Mouse (Mus musculus): ENCODE results near the gene Ttf2. TPM values are rescaled to one million over a fixed set of nuclear protein-coding genes. Genes with fewer than 3 reads are reported as not detected.

Gene Ttf2
- polyA plus RNA-seq, 1 experiment, result 3.2 TPM

- TF ChIP-seq CTCF (conservative IDR thresholded peaks at IDR 0.05; ENCODE audit: insufficient read depth, insufficient read length, low read depth, low read length), result no peak
- no peak for TF ChIP-seq POLR2A (IDR thresholded peaks at IDR 0.05; ENCODE audit: low read depth, low read length)
- no peaks in the 10 kb centered on the region for H3K36me3 ChIP-seq (ENCODE audit: control insufficient read depth, insufficient read depth, low read length)
- no peaks in the 10 kb centered on the region for H3K27me3 ChIP-seq (replicated peaks; ENCODE audit: control insufficient read depth, insufficient read depth, low read length)
- 56% methylated on average over 10 of the region's 10 CpGs for WGBS
- H3K4me1 ChIP-seq (ENCODE audit: control insufficient read depth, insufficient read depth, low read length), result no peaks in the 10 kb centered on the region
- no peak for DNase-seq
- no peak overlapping the region for H3K4me3 ChIP-seq (ENCODE audit: insufficient read depth, low read depth, low read length)
- H3K27ac ChIP-seq (ENCODE audit: insufficient read depth, low read depth, low read length), result no peak overlapping the region
Observed at GRCm38 (mm10) chr3:101012131-101012571, 42.7 kb upstream of the Ttf2 start.

- no peak for DNase-seq
- Histone ChIP-seq H3K4me1 (ENCODE audit: control insufficient read depth, insufficient read depth, low read length) (no peaks in the 10 kb centered on the region), H3K27ac (ENCODE audit: insufficient read depth, low read depth, low read length) (no peak overlapping the region), H3K4me3 (ENCODE audit: insufficient read depth, low read depth, low read length) (no peak overlapping the region), H3K27me3 (replicated peaks; ENCODE audit: control insufficient read depth, insufficient read depth, low read length) (no peaks in the 10 kb centered on the region), H3K36me3 (ENCODE audit: control insufficient read depth, insufficient read depth, low read length) (no peaks in the 10 kb centered on the region)
- 61% methylated on average over 5 of the region's 5 CpGs for WGBS
- TF ChIP-seq CTCF (conservative IDR thresholded peaks at IDR 0.05; ENCODE audit: insufficient read depth, insufficient read length, low read depth, low read length) (no peak), POLR2A (IDR thresholded peaks at IDR 0.05; ENCODE audit: low read depth, low read length) (no peak)
Observed at GRCm38 (mm10) chr3:101011203-101011600, 41.7 kb upstream of the Ttf2 start.

- TF ChIP-seq CTCF (conservative IDR thresholded peaks at IDR 0.05; ENCODE audit: insufficient read depth, insufficient read length, low read depth, low read length) (no peak), POLR2A (IDR thresholded peaks at IDR 0.05; ENCODE audit: low read depth, low read length) (no peak)
- WGBS, result 88% methylated on average over 4 of the region's 4 CpGs
- no peaks in the 10 kb centered on the region for H3K27me3 ChIP-seq (replicated peaks; ENCODE audit: control insufficient read depth, insufficient read depth, low read length)
- no peak overlapping the region for H3K4me3 ChIP-seq (ENCODE audit: insufficient read depth, low read depth, low read length)
- no peaks in the 10 kb centered on the region for H3K36me3 ChIP-seq (ENCODE audit: control insufficient read depth, insufficient read depth, low read length)
- H3K4me1 ChIP-seq (ENCODE audit: control insufficient read depth, insufficient read depth, low read length), result no peaks in the 10 kb centered on the region
- H3K27ac ChIP-seq (ENCODE audit: insufficient read depth, low read depth, low read length), result no peak overlapping the region
- peak; percentile 14 for DNase-seq
Observed at GRCm38 (mm10) chr3:101010589-101011202, 41.2 kb upstream of the Ttf2 start.

DNA sequence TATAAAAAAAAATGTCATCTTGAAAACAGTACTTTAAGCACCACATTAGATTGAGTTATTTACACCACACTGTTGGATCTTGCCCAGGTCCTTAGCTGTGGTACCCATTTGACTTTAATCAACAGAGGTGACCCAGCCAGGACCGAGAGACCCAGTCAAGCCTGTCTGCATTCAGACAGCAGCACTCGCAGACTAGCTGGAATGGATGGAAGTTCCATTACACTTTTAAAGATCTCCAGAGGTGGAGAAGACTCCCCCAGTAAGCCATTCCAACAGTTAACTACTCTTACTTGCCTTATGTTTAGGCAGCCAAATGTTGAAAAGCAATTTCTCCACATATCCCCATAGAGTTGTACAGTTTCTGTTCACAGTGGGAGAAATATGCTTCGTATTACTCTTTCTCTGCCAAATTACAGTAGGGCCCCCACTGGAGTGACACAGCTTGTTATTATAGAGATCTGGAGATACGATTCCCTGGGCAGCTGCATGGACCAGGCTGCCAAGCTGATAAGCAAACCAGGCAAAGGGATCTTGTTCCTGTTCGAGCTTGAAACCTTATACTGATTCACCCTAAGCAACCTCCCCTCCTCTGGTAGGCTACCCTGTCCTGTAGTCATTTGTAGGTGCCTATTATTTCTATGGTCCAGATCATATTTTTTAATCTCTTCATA lies 37.8 kb upstream of the Ttf2 start:
- Histone ChIP-seq H3K27ac (ENCODE audit: insufficient read depth, low read depth, low read length) (no peak overlapping the region), H3K27me3 (replicated peaks; ENCODE audit: control insufficient read depth, insufficient read depth, low read length) (no peaks in the 10 kb centered on the region), H3K4me1 (ENCODE audit: control insufficient read depth, insufficient read depth, low read length) (no peaks in the 10 kb centered on the region), H3K36me3 (ENCODE audit: control insufficient read depth, insufficient read depth, low read length) (no peaks in the 10 kb centered on the region), H3K4me3 (ENCODE audit: insufficient read depth, low read depth, low read length) (no peak overlapping the region)
- 56% methylated on average over 5 of the region's 5 CpGs for WGBS
- DNase-seq, result no peak
- TF ChIP-seq CTCF (conservative IDR thresholded peaks at IDR 0.05; ENCODE audit: insufficient read depth, insufficient read length, low read depth, low read length), result no peak
- no peak for TF ChIP-seq POLR2A (IDR thresholded peaks at IDR 0.05; ENCODE audit: low read depth, low read length)

DNA sequence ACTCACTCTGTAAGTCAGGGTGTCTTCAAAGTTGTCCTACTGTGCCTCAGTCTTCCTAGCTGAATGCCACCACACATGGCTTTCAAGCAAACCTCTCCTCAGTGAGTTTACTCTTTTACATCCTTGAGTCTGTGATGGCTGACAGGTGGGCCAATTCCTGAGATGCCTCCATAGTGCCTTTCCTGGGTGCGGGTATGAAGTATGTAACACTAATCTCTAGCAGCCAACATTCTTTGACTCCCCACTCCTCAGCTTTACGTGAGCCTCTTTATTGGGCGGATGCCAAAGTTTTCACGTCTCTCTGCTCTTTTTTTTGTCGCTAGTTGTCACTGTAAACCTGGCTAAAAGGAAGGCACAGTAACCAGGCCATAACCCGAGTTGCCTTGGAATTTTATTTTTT lies 35.9 kb upstream of the Ttf2 start:
- no peaks in the 10 kb centered on the region for H3K4me1 ChIP-seq (ENCODE audit: control insufficient read depth, insufficient read depth, low read length)
- no peaks in the 10 kb centered on the region for H3K27me3 ChIP-seq (replicated peaks; ENCODE audit: control insufficient read depth, insufficient read depth, low read length)
- H3K27ac ChIP-seq (ENCODE audit: insufficient read depth, low read depth, low read length), result no peak overlapping the region
- WGBS, result 83% methylated on average over 6 of the region's 6 CpGs
- no peak for TF ChIP-seq POLR2A (IDR thresholded peaks at IDR 0.05; ENCODE audit: low read depth, low read length)
- no peak for TF ChIP-seq CTCF (conservative IDR thresholded peaks at IDR 0.05; ENCODE audit: insufficient read depth, insufficient read length, low read depth, low read length)
- DNase-seq, result no peak
- H3K36me3 ChIP-seq (ENCODE audit: control insufficient read depth, insufficient read depth, low read length), result no peaks in the 10 kb centered on the region
- H3K4me3 ChIP-seq (ENCODE audit: insufficient read depth, low read depth, low read length), result no peak overlapping the region

- Histone ChIP-seq H3K4me3 (ENCODE audit: insufficient read depth, low read depth, low read length) (no peak overlapping the region), H3K27ac (ENCODE audit: insufficient read depth, low read depth, low read length) (no peak overlapping the region)
- WGBS, result 81% methylated on average over 15 of the region's 15 CpGs
Observed at GRCm38 (mm10) chr3:101003575-101004356, 34.3 kb upstream of the Ttf2 start.

GRCm38 (mm10) chr3:100999732-101000131 lies 30.3 kb upstream of the Ttf2 start:
- no peaks in the 10 kb centered on the region for H3K27me3 ChIP-seq (replicated peaks; ENCODE audit: control insufficient read depth, insufficient read depth, low read length)
- H3K4me3 ChIP-seq (ENCODE audit: insufficient read depth, low read depth, low read length), result no peak overlapping the region
- WGBS, result 22% methylated on average over 2 of the region's 2 CpGs
- H3K36me3 ChIP-seq (ENCODE audit: control insufficient read depth, insufficient read depth, low read length), result no peaks in the 10 kb centered on the region
- DNase-seq, result no peak
- no peaks in the 10 kb centered on the region for H3K4me1 ChIP-seq (ENCODE audit: control insufficient read depth, insufficient read depth, low read length)
- no peak for TF ChIP-seq CTCF (conservative IDR thresholded peaks at IDR 0.05; ENCODE audit: insufficient read depth, insufficient read length, low read depth, low read length)
- TF ChIP-seq POLR2A (IDR thresholded peaks at IDR 0.05; ENCODE audit: low read depth, low read length), result no peak
- H3K27ac ChIP-seq (ENCODE audit: insufficient read depth, low read depth, low read length), result no peak overlapping the region

More at GRCm38 (mm10) chr3:101003575-101004356, 34.3 kb upstream of the Ttf2 start:
- DNase-seq, result no peak
- Histone ChIP-seq H3K27me3 (replicated peaks; ENCODE audit: control insufficient read depth, insufficient read depth, low read length) (no peaks in the 10 kb centered on the region), H3K4me1 (ENCODE audit: control insufficient read depth, insufficient read depth, low read length) (no peaks in the 10 kb centered on the region), H3K36me3 (ENCODE audit: control insufficient read depth, insufficient read depth, low read length) (no peaks in the 10 kb centered on the region)
- TF ChIP-seq CTCF (conservative IDR thresholded peaks at IDR 0.05; ENCODE audit: insufficient read depth, insufficient read length, low read depth, low read length), result no peak
- no peak for TF ChIP-seq POLR2A (IDR thresholded peaks at IDR 0.05; ENCODE audit: low read depth, low read length)

Data from kidney, adult 2 months (tissue).